Mouse (Mus musculus): ENCODE data around the gene Dpp9. TPM values are rescaled to one million over a fixed set of nuclear protein-coding genes. Genes with fewer than 3 reads are reported as not detected.
"Not testable (repeated sequence)": the region's sequence is repeated elsewhere in the genome, so short reads cannot be mapped to it uniquely, and the experiment has no call there.

Gene Dpp9
- 10 to 100 TPM; 32.8 to 36.6 TPM for total RNA-seq (2021)
- long read RNA-seq, experiment 1, transcript Dpp9-201 (21 exons, 3,374 nt) = major isoform, 24 of 40 reads
- long read RNA-seq, experiment 1, partial matches to known transcripts = 11 of 40 reads
- long read RNA-seq, experiment 1, other reads (novel, unspliced or antisense) = 5 of 40 reads
- long read RNA-seq, experiment 2, transcript Dpp9-201 (21 exons, 3,374 nt) = major isoform, 27 of 48 reads
- long read RNA-seq, experiment 2, partial matches to known transcripts = 13 of 48 reads
- long read RNA-seq, experiment 2, other reads (novel, unspliced or antisense) = 8 of 48 reads

DNA sequence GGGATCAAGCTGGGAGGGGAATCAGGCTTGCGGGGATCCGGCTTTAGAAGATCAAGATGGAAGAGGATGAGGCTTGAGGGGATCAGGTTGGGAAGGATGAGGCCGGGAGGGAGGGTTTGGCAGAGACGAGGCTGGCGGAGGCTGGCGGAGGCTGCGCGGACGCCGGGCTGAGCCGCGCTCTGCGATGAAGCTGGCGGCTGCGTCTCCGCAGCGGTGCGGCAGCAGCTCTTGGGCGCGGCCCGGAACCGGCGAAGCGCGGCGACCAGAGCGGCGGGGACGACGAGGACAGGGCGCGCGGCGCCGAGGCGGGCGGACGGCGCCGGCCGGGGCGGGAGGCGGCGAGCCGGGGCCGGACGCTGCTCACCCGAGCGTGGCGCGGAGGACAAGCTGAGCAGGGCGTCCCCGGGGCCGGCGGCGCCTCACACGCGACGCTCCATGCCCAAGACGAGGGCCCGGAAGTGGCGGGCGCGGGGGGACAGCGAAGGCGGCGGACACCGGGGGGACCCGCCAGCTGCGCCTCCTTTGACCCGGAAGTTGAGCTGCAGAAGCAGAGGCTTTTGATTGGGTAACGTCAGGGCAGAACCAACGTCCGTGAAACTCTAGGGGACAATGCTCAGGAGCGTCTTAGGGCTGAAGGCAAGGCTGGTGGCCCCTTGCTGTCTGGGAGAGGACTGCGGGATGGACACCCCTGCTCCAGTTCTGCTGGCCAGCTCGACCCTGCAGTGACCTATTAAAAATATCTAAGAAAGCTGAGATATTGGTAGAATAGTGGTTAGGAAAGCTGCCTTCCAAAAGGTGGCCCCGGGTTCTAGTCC, at the start of gene Dpp9:
Gene Dpp9, minus strand, starts transcription at position 529 of the 815 bp plus-strand sequence.
- intact Hi-C loops (cut with DNase I) = loop anchor here (2.0 kb wide), 1 partner anchor 34 kb away; no protein-coding TSS in a partner anchor
- DNase-seq = peak; percentile 88

- DNase-seq = no peak
- intact Hi-C loops (cut with DNase I) = no loop called here
These were observed 47.6 kb upstream of the Dpp9 start for GRCm38 (mm10) chr17:56266271-56266670.

DNA sequence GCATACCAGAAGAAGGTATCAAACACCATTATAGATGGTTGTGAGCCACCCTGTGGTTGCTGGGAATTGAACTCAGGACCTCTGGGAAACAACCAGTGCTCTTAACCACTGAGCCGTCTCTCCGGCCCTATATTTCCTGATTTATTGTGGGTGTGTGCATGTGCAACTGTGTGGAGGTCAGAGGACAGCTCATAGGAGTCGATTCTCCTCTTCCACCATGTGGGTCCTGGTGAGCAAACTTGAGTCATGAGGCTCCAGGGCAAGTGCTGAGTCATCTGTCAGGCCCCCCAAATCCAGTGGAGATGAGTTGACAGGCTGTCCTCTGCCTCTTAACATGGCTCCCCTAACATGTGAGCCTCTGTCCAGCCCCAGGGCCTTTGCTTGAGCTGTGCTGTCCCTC, 47.2 kb upstream of the Dpp9 start:
- intact Hi-C loops (cut with DNase I) = no loop called here
- DNase-seq = no peak

GRCm38 (mm10) chr17:56265011-56265410, 46.3 kb upstream of the Dpp9 start:
- DNase-seq = no peak
- intact Hi-C loops (cut with DNase I) = no loop called here

DNA sequence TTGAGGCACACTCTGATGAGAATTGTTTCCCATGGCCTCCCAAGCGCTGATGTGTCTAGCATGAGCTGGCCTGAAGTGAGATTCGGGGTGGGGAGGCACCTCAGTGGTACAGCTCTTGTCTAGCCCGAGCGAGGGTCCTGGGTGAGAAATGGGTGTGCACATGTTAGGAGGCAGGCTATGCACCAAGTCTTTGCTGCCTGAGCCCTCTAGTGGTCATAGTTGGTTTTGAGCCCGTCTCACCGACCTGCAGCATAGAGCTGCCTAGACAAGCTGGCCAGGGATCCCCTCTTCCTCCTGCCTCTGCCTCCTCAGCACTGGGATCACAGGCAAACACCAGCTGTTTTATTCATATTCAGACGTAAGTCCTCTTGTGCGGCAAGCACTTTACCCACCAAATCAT, 45.3 kb upstream of the Dpp9 start:
- intact Hi-C loops (cut with DNase I) = no loop called here
- DNase-seq = peak; percentile 80 to 88

DNA sequence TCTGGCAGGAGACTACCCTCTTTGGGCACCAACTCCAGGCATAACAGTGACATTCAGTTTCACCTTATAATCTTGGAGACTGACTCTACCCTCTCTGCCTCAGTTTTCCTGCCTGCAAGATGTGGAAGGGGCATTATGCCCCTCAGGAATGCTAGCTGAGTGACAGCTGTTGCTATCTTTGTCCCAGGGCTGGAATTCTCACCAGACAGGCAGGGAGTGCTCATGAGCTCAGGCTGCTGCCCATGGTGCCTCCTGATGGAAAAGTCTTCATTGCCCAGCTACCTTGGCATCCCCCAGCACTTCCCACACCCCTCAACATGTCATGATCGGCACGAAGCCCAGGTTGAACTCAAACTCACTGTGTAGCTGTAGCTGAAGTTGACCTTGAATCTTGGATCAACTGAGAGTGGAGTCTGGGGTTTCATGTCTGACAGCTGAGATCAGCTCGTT, 44.0 kb upstream of the Dpp9 start:
- DNase-seq = peak; percentile 53 to 69
- intact Hi-C loops (cut with DNase I) = no loop called here

- DNase-seq = peak; percentile 48 to 61
- intact Hi-C loops (cut with DNase I) = no loop called here
These were observed 42.5 kb upstream of the Dpp9 start for GRCm38 (mm10) chr17:56261166-56261565.

DNA sequence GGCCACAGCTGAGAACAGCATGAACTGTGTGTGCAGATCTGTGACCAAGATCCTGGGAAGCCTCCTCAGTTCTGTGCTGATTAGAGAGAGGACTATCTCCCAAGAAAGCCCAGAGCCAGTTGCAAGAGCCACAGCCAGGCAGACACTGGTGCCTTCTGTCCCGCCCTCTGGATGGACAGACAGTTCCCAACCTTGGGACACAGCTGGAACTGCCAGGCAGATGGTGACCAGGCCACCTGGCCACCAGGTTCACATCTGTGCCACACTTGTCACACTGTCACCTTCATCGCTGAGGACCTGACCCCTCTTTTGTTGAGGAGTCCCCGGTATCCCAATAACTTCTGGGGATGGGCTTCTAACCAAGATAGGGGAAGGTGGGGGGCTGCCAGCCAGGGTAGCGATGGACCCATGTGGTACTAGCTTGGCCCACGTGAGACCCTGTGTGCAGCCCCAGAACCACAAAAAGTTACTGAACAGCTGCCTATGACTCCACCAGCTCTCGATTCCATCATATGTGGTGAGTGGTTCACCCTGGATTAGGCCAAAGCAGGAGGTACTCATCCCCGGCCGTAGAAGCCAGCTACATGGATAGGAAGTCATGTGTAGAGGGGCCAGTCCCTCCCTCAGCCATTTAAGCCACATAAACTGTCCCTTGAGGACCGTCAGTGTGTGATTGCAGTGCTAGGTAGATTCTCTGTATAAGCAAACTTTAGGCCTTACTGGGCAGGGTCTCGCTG, 40.8 kb upstream of the Dpp9 start:
- intact Hi-C loops (cut with DNase I) = loop anchor here (10.0 kb wide), 1 partner anchor 305 kb away; the partner anchor contains the start of genes Ebi3 and Yju2
- no peak for DNase-seq

GRCm38 (mm10) chr17:56258812-56259211, 40.1 kb upstream of the Dpp9 start:
- not testable (repeated sequence) for DNase-seq
- intact Hi-C loops (cut with DNase I) = loop anchor here (10.0 kb wide), 1 partner anchor 304 kb away; the partner anchor contains the start of genes Ebi3 and Yju2

- intact Hi-C loops (cut with DNase I) = loop anchor here (10.0 kb wide), 1 partner anchor 303 kb away; the partner anchor contains the start of genes Ebi3 and Yju2
- DNase-seq = not testable (repeated sequence)
These were observed 39.6 kb upstream of the Dpp9 start for GRCm38 (mm10) chr17:56258269-56258668.

GRCm38 (mm10) chr17:56257181-56257894, 38.6 kb upstream of the Dpp9 start:
- no peak for DNase-seq
- intact Hi-C loops (cut with DNase I) = loop anchor here (10.0 kb wide), 1 partner anchor 303 kb away; the partner anchor contains the start of genes Ebi3 and Yju2

DNA sequence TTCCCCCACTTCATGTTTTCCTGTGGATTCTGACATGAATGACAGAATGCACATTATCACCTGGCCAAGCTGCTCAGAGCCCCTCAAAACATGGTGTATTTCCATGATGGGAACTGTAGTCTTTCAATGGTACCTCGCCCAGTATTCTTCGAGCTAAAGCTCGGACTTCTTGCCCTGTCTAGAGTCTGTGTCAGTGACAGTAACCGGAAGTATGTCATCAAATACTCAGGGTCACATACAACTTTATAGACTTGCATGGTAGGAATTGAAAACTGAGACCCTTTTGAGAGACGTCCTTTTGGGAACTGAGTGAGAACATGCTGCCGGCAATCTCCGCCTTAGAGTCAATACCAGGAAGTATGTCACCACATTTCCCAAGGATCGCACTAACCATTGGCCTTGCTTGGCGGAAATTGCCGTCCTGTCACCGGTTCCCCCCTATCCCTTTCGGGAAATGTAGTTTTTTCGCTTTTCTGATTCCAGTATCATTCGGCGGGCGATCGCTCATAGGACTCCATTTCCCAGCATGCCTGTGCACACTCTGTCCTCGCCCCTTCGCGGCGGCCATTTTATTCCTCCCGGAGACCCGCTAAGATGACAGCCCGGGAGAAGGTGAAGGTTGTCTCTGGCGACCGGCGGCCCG, 37.7 kb upstream of the Dpp9 start, which contains the start of gene Fem1a:
Gene Fem1a, plus strand, starts transcription at position 572 of the 643 bp plus-strand sequence.
- intact Hi-C loops (cut with DNase I) = loop anchor here (10.0 kb wide), 1 partner anchor 302 kb away; the partner anchor contains the start of genes Ebi3 and Yju2
- DNase-seq = peak; percentile 88 to 90

- intact Hi-C loops (cut with DNase I) = loop anchor here (1.0 to 10.0 kb wide), 3 partner anchors 59 to 301 kb away; partner anchors contain the start of genes Ebi3 and Yju2
- DNase-seq = peak; percentile 99
These were observed 37.1 kb upstream of the Dpp9 start for GRCm38 (mm10) chr17:56255863-56256238.

- DNase-seq = no peak
- intact Hi-C loops (cut with DNase I) = loop anchor here (1.0 to 10.0 kb wide), 3 partner anchors 59 to 301 kb away; partner anchors contain the start of genes Ebi3 and Yju2
These were observed 36.7 kb upstream of the Dpp9 start for GRCm38 (mm10) chr17:56255429-56255828.

DNA sequence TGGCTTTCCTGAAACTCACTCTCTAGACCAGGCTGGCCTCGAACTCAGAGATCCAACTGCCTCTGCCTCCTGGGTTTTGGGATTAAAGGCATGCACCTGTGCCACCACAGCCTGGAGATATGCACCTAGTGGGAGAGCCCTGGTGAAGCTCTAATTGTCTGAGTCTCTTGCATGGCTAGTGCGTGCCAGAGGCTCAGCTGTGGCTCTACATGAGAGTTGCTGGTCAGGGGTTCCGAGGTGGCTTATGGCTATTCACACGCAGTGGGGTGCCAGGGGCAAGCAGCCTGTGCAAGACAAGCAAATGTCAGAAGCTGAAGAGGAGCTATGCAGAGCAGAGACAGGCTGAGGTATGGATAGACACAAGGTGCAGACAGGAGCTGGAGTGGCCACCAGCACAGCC, 36.0 kb upstream of the Dpp9 start:
- intact Hi-C loops (cut with DNase I) = loop anchor here (1.0 to 10.0 kb wide), 3 partner anchors 58 to 300 kb away; partner anchors contain the start of genes Ebi3 and Yju2
- DNase-seq = no peak

DNA sequence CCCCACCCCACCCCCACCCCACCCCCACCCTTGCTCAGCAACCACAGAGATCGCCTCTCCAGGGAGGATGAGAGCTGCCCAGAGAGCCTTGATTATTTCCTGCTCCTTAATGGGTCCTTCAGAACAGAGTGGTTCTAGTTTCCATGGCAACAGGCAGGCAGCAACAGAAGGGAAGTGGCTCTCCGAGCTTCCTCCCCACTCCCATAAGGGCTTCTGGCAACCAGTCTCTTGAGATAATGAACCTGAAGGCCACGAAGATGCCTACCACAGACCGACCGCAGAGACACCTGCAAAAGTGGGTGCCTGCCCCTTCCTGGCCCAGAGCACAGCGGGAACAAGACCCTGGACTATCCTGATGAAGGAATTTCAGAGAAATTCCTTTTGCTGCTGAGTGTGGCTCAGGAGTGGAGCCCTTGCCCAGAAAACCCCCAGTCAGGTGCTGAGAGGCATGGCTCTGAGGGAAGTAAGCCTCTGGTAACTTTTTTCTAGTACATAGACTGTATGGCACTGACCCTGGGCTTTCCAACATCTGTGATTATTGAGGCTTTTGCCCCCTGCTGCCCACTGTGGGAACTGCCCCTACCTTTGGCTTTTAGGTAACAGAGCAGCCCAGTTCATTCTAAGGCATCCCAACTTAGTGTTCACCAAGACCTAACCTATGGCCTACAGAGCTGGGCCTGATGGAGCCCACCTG, 32.6 kb upstream of the Dpp9 start:
- intact Hi-C loops (cut with DNase I) = loop anchor here (10.0 kb wide), 1 partner anchor 296 kb away; the partner anchor contains the start of genes Ebi3 and Yju2
- DNase-seq = peak; percentile 69 to 79

DNA sequence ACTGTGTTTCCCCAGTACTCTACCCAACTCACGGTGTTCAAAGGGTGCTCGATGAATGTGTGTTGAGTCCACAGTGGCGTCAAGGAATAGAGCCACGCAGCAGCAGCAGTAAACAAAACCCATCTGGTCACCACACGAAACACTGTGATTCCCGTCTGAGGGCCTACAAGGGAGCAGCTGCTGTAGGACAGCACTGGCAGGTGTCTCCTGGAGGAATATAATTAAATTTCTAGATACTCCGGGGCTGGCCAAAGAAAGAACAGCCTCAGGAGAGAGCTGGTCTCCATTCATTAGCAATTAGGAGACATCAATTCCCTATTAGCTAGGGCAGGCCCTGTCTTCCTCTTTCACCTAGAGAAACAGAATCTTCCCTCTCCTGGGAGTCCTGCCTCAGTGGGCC, 26.9 kb upstream of the Dpp9 start:
- DNase-seq = no peak
- intact Hi-C loops (cut with DNase I) = no loop called here
